Mouse (Mus musculus): Measurements from ENCODE around the gene 6430531B16Rik.

GRCm38 (mm10) chr7:139978278-139978892 is at the start of gene 6430531B16Rik:
- TF ChIP-seq CTCF (IDR thresholded peaks at IDR 0.05; ENCODE audit: borderline replicate concordance, extremely low read depth, insufficient read depth, insufficient read length): no peak
- no peak for TF ChIP-seq POLR2A (IDR thresholded peaks at IDR 0.05; ENCODE audit: borderline replicate concordance, extremely low read depth, insufficient read depth, insufficient read length, poor library complexity, severe bottlenecking)
